Mouse (Mus musculus) left cerebral cortex, postnatal 36 days (tissue): ENCODE results near the gene Cyp46a1. TPM values are rescaled to one million over a fixed set of nuclear protein-coding genes. Genes with fewer than 3 reads are reported as not detected.
A peak's percentile ranks its signal among the peaks of the same experiment; 100 is the strongest.

Experiments
- DNase-seq, 2 experiments: peaks; one replicate each; pipeline ENCODE4 v3.0.0; 2021 to 2022; ENCODE audit warnings: low spot score in 2 of 2, mixed read lengths in 1 of 2
- intact Hi-C: fragments of 180-260 bp; cut with DNase I; formaldehyde crosslinking; loops from one replicate; pipeline ENCODE4 v1.15.1; 2025
- total RNA-seq, 2 experiments: library from RNA; stranded (reverse); gene quantifications; 2 replicates each; pipeline ENCODE4 v1.2.3; 2021

Gene Cyp46a1
- total RNA-seq, 2 experiments from 2014 or later = 293 to 297 TPM

- DNase-seq = no peak
- intact Hi-C loops = no loop called here
Measured at GRCm38 (mm10) chr12:108393637-108394036, 59.5 kb downstream of the Cyp46a1 start.

- DNase-seq = no peak
Measured at GRCm38 (mm10) chr12:108394534-108395284, 60.5 kb downstream of the Cyp46a1 start.

GRCm38 (mm10) chr12:108395285-108395660 is 61.1 kb downstream of the Cyp46a1 start:
- intact Hi-C loops = no loop called here
- DNase-seq = no peak

More at GRCm38 (mm10) chr12:108394534-108395284, 60.5 kb downstream of the Cyp46a1 start:
- intact Hi-C loops = no loop called here

- intact Hi-C loops = no loop called here
- peak; percentile 57 to 68 for DNase-seq
Measured at GRCm38 (mm10) chr12:108396081-108396947, 62.1 kb downstream of the Cyp46a1 start.

- no peak for DNase-seq
- intact Hi-C loops = no loop called here
Measured at GRCm38 (mm10) chr12:108398681-108399080, 64.5 kb downstream of the Cyp46a1 start.

GRCm38 (mm10) chr12:108399191-108399590 is 65.0 kb downstream of the Cyp46a1 start:
- no peak for DNase-seq
- intact Hi-C loops = no loop called here

- no peak for DNase-seq
- intact Hi-C loops = no loop called here
Measured at GRCm38 (mm10) chr12:108400951-108401350, 66.8 kb downstream of the Cyp46a1 start.

- intact Hi-C loops = no loop called here
- DNase-seq = peak in 1 of 2 experiments; percentile 36
Measured at GRCm38 (mm10) chr12:108403957-108404356, 69.8 kb downstream of the Cyp46a1 start.

GRCm38 (mm10) chr12:108409100-108409499 is 74.9 kb downstream of the Cyp46a1 start:
- DNase-seq = no peak
- intact Hi-C loops = no loop called here

- intact Hi-C loops = no loop called here
Measured at GRCm38 (mm10) chr12:108410416-108411208, 76.4 kb downstream of the Cyp46a1 start.

More at GRCm38 (mm10) chr12:108410416-108411208, 76.4 kb downstream of the Cyp46a1 start:
- DNase-seq = no peak

Other genes with a start within 250 kb of the Cyp46a1 start
- gene Setd3, start 155.1 kb upstream of the Cyp46a1 start, total RNA-seq = 100 to 1,000 TPM; 164 to 165 TPM
- gene Ccnk, start 154.8 kb upstream of the Cyp46a1 start, total RNA-seq = 10 to 100 TPM; 23.4 to 29.1 TPM
- 10 to 100 TPM; 75.2 to 77.4 TPM for gene Ccdc85c, start 59.0 kb upstream of the Cyp46a1 start, total RNA-seq
- 1 to 10 TPM; 7.8 to 8.1 TPM for gene Hhipl1, start 28.1 kb upstream of the Cyp46a1 start, total RNA-seq
- 10 to 100 TPM; 59.3 to 64.2 TPM for gene Eml1, start 36.6 kb downstream of the Cyp46a1 start, total RNA-seq
- gene Evl, start 220.3 kb downstream of the Cyp46a1 start, total RNA-seq = 100 to 1,000 TPM; 261 to 264 TPM